Mouse (Mus musculus) MEL (cell line): Measurements from ENCODE around the gene Srp54c.

Experiments
- CHD2 ChIP-seq: IDR thresholded peaks from 2 replicates; pipeline ENCODE4 v1.6.1; 2011; ENCODE audit warnings: low read length, improper control_type of control experiment
- CTCF ChIP-seq, 3 experiments: IDR thresholded peaks in 2 of 3; conservative IDR thresholded peaks in 1 of 3; 2 replicates each; pipeline ENCODE4 v1.5.1; 2011 to 2012; ENCODE audit warnings: low read length in 3 of 3, low read depth in 2 of 3, mild to moderate bottlenecking in 2 of 3, improper control_type of control experiment in 1 of 3, inconsistent platforms in 1 of 3, mixed read lengths in 1 of 3, moderate library complexity in 1 of 3; ENCODE audit not compliant: control insufficient read depth in 1 of 3, insufficient read depth in 1 of 3, poor library complexity in 1 of 3, severe bottlenecking in 1 of 3
- HCFC1 ChIP-seq: IDR thresholded peaks from 2 replicates; pipeline ENCODE4 v1.6.1; 2012; ENCODE audit warnings: low read depth, mild to moderate bottlenecking, inconsistent platforms, low read length, improper control_type of control experiment, moderate library complexity
- NRF1 ChIP-seq: IDR thresholded peaks from 2 replicates; pipeline ENCODE4 v1.6.1; 2014; ENCODE audit warnings: low read depth, mild to moderate bottlenecking, inconsistent platforms, low read length, improper control_type of control experiment, moderate library complexity; ENCODE audit not compliant: poor library complexity, insufficient read depth, severe bottlenecking
- POLR2A ChIP-seq, 2 experiments: IDR thresholded peaks; 2 replicates each; pipeline ENCODE4 v1.6.1; 2011 to 2012; ENCODE audit warnings: low read length in 2 of 2, mild to moderate bottlenecking in 2 of 2, control low read depth in 1 of 2, improper control_type of control experiment in 1 of 2, low read depth in 1 of 2, moderate library complexity in 1 of 2; ENCODE audit not compliant: control insufficient read depth in 1 of 2, insufficient read depth in 1 of 2, poor library complexity in 1 of 2
- TAL1 ChIP-seq: IDR thresholded peaks from 2 replicates; pipeline ENCODE4 v1.6.1; 2012; ENCODE audit warnings: mild to moderate bottlenecking, inconsistent platforms, low read length, moderate library complexity, mixed read lengths
- UBTF ChIP-seq: IDR thresholded peaks from 2 replicates; pipeline ENCODE4 v1.6.1; 2012; ENCODE audit warnings: low read depth, mild to moderate bottlenecking, inconsistent platforms, low read length, improper control_type of control experiment, moderate library complexity, borderline replicate concordance; ENCODE audit not compliant: insufficient read depth

- TF ChIP-seq POLR2A (IDR thresholded peaks at IDR 0.05; ENCODE audit: control insufficient read depth in 1 of 2, insufficient read depth in 1 of 2, low read depth in 1 of 2, low read length in 2 of 2, poor library complexity in 1 of 2) (no peak), HCFC1 (no peak), NRF1 (no peak), CHD2 (no peak), CTCF (IDR thresholded peaks at IDR 0.05 in 2 of 3, conservative IDR thresholded peaks at IDR 0.05 in 1 of 3; ENCODE audit: control insufficient read depth in 1 of 3, insufficient read depth in 1 of 3, low read depth in 2 of 3, low read length in 3 of 3, poor library complexity in 1 of 3, severe bottlenecking in 1 of 3) (no peak), TAL1 (no peak), UBTF (no peak)
Observed at GRCm38 (mm10) chr12:55300820-55301351, 70.9 kb downstream of the Srp54c start.
